Mouse (Mus musculus) myocyte (in vitro differentiated cells): ENCODE results near the gene Tbc1d13.

ENCODE experiments used
- CEBPB ChIP-seq: IDR thresholded peaks from 2 replicates; pipeline ENCODE4 v1.6.1; 2011; ENCODE audit warnings: mild to moderate bottlenecking, moderate library complexity; ENCODE audit not compliant: poor library complexity, insufficient read depth, severe bottlenecking
- MAX ChIP-seq: IDR thresholded peaks from one replicate; pipeline ENCODE4 v1.6.1; 2011; ENCODE audit warnings: low read depth, mild to moderate bottlenecking, control low read depth
- POLR2A ChIP-seq: IDR thresholded peaks from one replicate; pipeline ENCODE4 v1.6.1; 2011; ENCODE audit warnings: low read depth, mild to moderate bottlenecking, control low read depth, moderate library complexity; ENCODE audit not compliant: insufficient read length
- POLR2AphosphoS2 ChIP-seq: IDR thresholded peaks from one replicate; pipeline ENCODE4 v1.6.1; 2011; ENCODE audit warnings: low read depth, control low read depth; ENCODE audit not compliant: insufficient read length
- REST ChIP-seq: IDR thresholded peaks from one replicate; pipeline ENCODE4 v1.6.1; 2011; ENCODE audit warnings: mild to moderate bottlenecking, control low read depth, moderate library complexity; ENCODE audit not compliant: insufficient read depth, insufficient read length
- TCF3 ChIP-seq: IDR thresholded peaks from one replicate; pipeline ENCODE4 v1.6.1; 2011; ENCODE audit warnings: low read depth, control low read depth; ENCODE audit not compliant: insufficient read length
- USF1 ChIP-seq: IDR thresholded peaks from one replicate; pipeline ENCODE4 v1.6.1; 2011; ENCODE audit warnings: low read depth, mild to moderate bottlenecking, control low read depth, moderate library complexity

- no peak for TF ChIP-seq POLR2A
- no peak for TF ChIP-seq MAX
- no peak for TF ChIP-seq CEBPB
- TF ChIP-seq USF1 = no peak
- no peak for TF ChIP-seq REST
- TF ChIP-seq TCF3 = no peak
- TF ChIP-seq POLR2AphosphoS2 = no peak
These were observed 51.7 kb downstream of the Tbc1d13 start for GRCm38 (mm10) chr2:30185276-30185675.
